Mouse (Mus musculus): ENCODE measurements around the gene Podxl.

Podxl gene

GRCm38 (mm10) chr6:31522478-31522877 lies 41.3 kb downstream of the Podxl start:
- no peak for DNase-seq

DNA sequence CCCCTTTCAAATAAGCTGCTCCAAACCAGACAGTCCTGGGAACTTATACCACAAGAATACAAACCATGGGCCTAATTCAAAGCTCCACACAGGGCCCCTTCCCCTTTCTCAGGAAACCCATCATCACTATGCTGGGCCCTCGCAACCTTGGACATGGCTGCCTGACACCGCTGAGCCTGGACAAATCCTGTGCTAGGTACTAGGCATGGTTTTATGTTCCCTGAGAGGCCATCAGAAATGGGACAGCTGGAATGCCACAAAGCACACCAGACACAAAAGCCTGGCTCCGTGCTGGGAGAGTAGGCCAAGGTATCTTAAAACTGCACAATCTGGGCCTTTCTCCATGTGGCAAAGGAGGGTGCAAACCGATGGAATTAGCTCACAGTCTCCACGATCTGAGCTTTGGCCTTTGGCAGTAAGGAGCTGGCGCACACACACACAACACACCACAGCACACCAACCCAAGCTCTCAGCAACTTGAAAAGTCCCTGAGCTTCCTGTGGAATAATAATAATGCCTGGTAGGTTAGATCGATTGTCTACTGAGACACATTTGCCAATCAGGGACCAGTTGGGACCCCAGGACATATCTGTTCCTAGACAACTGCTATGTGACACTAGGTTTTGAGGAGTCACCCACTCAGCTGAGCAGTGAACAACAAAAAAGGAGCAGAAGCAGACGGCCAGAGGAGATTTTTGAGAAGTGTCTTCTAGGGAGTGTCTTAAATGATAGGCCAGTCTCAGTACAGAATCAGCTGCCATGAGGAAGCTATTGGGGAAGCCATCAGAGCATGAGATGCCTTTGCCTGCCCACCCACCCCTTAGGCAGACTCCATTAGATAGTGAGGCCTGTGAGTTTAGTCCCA lies 42.1 kb downstream of the Podxl start:
- no peak for DNase-seq

DNA sequence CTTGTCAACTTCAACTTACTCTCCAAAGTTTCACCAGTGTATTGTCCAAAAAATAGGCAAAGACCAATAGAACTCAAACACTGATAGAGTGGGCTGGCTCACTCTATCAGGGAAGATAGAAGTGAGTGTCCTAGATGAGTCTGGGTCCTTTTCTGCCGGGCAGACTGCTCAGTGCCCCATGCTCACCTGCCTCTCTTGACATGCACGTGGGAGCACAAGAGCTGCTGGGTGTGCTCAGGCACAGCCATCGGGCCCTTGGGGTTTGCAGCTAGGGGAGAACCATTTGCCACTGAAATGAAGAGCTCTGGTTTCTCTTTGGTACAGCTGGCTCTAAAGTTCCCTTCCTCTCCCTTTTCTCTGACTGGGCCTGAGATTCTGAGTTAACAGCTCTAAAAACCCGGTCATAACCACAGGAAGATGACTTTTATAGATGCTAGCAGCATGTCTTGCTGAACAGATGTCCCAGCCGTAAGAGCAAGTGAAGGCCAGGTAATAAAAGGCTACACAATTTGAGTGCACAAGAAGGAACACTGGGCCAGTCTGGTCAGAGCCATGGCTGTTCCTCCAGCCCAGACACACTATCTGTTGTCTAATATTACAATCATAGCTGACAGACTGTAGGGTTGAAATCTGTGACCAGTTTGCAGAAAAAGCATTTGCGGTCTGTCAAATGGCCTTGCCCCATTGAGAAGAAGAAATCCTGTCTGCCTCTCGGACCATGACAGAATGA lies 43.1 kb downstream of the Podxl start:
- DNase-seq, result no peak

- DNase-seq, result peak in 1 of 2 experiments; percentile 54
These were observed 44.7 kb downstream of the Podxl start for GRCm38 (mm10) chr6:31519001-31519471.

DNA sequence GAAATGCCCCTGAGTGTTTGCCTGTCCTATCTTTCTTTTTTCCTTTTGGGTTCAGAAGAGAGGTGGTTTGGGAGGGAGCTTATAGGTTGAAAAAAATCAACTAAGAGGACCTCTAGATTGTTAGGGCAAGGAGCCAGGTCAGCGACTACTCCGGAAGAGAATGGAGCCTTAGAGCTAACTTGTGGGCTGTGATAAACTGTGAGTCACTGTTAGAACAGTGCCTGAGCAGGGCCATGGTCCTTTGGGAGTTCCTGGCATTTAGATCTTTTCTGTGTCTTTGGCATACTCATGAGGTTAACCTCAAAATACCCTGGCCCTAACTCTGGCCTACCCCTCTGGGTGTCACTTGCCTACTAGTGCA lies 45.5 kb downstream of the Podxl start:
- no peak for DNase-seq

DNA sequence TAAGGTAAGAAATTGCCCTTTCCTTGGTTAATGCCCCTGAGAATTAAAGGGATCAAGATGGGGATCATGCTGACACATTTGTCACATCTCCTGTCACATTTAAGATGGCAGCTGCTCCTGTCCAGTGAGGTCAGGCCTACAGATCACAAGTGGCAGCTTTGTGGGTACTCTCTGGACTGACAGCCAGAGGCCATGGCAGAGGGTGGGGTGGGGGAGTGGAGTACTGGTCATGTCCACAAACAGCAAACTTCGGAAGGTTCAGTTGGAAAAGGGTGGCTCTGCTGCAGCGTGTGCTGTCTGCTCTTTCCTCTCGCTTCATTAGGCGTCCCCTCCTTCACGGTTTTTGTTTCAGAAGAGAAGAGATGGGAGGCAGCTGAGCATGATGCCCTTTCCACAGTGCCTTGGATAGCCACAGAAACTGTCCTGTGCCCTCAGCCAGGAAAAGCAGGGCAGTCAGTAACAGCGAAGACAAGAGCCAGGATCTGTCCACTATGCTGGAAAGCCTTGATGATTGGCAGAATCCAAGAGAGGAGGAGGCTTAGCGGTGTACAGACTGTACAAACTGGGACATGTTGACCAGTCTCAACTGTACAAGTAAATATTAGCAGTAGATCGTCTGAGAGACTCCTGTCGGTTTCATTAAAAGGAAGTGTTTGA lies 46.0 kb downstream of the Podxl start:
- no peak for DNase-seq

GRCm38 (mm10) chr6:31513726-31514125 lies 50.1 kb downstream of the Podxl start:
- DNase-seq, result no peak

DNA sequence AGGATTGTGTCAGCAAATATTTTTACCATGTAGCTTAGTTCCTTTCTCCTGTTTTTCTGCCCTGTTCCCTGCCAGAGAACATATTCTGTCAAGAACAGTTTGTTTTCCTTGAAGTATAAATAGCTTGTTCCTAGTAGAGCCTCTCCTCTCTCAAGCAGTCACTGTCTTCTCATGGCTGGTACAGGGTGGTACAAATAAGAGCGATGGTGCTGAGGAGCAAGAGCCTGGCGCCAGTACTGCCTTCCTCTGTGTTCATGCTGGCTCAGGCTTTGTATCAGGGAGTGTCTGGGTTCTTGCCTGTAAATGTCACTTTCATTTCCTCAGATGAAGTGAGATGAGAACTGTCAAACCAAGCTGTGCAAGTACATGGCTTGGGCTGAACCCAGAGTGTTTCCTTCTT lies 61.2 kb downstream of the Podxl start:
- DNase-seq, result no peak

- no peak for DNase-seq
These were observed 63.1 kb downstream of the Podxl start for GRCm38 (mm10) chr6:31500691-31501090.

DNA sequence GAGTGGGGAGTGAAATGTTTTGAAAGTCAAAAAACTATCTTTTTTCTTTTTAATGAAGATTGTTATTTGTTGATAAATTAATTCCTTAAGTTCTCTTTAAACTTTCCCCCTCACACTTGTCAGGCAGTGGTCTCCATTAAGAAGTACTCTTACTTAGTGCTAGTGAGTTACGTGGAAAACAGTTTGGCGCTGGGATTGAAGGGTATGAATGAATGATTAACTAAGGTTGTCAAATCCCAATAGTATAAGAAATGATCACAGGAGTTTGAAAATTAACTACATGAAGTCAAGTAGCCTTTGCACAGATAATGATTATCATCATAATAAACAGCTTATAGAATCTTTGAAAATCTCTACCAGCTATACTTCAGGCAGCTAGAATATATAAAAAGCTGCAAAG lies 63.5 kb downstream of the Podxl start:
- DNase-seq, result no peak

DNA sequence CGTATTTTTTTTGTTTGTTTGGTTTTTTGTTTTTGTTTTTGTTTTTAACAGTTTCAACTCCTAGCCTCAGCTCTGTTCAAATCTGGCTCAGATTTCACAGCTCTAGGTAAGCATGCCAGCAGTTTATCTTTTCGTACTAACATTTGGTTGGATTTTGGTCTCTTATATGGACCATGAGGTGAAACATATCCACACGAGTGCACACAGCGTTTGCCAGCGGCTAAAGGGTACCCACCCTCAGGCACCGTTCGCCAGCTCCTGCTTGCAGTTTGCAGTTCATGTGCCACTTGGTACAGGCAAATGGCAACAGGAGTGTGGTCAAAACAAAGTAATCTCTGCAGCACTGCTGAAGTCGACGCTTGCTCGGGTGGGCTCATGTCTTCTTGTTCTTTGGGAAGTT lies 63.9 kb downstream of the Podxl start:
- DNase-seq, result no peak

DNA sequence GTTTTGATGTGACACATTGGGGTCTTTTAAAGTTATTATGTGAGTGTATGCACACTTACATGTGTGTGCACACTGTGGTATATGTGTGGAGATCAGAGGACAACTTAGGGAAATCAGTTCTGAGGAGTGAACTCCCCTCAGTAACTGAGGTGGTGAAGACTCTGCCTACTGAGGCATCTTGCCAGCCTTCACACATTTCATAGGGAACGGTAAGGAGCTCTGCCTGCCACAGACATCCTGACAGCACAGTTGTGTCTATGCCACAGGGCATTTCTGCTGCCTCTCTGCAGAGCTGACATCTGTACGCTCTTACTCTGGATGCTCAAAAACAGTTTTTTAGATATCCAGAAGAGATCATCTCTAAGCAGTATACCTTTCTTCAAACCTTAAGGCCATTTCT lies 67.6 kb downstream of the Podxl start:
- no peak for DNase-seq

DNA sequence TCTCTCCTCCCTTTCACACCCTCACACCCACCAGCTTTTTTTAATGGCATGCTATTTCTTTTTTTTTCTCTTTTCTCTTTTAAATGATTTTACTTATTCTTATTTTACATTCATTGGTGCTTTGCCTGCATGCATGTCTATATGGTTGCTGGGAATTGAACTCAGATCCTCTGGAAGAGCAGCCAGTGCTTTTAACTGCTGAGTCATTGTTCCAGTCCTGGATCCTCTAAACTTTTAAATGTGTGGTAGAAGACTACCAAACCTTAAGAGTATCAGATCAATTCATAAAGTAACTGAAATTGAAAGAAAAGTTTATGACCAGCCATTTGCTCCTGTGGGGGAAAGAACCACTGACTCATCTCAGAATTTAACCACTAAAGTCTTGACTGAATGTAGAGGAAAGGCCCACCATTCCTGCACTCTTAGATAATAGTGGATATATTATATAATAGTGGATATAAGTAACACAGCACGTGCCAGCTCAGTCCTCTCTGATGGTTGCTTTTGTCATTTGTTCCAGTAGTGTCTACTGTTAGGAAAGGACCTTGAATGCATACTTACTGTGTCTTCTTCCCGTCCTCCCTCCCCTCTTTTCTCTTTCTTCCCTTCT lies 68.6 kb downstream of the Podxl start:
- DNase-seq, result no peak

DNA sequence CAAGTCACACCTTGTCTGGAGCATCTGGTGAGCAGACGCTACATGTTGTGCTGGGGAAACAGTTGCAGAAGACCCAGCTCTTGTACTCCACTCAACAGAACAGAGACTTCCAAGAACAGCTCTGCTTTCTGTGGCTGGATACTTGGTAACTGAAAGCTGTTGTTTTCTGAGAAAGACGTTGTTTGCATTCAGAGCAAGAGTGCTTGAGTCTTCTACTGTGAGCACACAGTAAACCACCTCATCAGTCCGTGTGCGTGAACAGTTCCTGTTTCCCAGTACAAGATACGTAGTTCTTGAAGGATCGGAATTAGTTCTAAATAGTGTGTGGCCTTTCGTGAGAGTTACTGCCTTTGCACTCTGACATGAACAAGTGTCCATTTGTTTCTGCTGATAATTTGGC lies 73.8 kb downstream of the Podxl start:
- DNase-seq, result no peak

GRCm38 (mm10) chr6:31486601-31487000 lies 77.2 kb downstream of the Podxl start:
- DNase-seq, result no peak

DNA sequence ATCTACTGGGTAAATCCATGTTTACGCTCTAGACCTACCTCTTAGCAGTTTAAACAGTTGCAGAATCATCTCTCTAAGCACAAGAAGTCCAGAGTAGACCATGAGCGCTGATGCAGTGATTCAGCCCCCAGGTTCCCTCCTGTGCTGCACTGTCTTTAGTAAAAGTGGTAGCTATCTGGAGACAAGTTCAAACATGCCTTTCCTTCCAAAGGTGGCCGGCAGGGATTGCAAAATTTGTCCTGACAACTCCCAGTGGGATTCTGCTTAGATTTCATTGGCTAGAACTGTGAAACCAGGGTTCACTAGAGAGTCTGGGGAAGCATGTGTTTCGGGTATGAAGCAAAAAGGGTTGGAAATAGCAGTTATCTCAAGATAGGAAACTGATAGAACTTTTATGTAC lies 83.8 kb downstream of the Podxl start:
- DNase-seq, result no peak

DNA sequence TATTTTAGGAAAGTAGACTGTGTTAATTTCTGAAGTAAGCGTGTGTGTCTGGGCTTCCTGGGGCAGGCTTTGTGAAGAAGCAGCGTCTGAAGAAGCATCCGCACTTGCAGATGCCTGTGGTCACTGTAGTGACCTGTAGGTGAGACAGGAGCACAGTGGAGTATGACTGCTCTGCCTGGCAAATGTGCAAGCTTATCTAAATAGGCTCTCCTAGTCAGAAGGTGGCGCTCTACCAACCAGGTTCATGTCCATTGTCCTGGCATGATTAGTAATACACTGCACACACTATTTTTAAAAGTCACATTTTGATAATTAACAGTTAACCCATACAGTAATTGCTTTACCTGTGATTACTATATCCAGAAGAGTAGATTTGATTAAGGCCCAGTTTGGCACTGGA lies 85.6 kb downstream of the Podxl start:
- no peak for DNase-seq
